Mouse (Mus musculus) cerebellum, postnatal 4 days (tissue): ENCODE data around the gene Rxrg.

ENCODE experiments used
- DNase-seq, 2 experiments: peaks; one replicate each; pipeline ENCODE4 v3.0.0; 2022; ENCODE audit warnings: low spot score in 2 of 2, mixed read lengths in 1 of 2

Gene Rxrg

DNA sequence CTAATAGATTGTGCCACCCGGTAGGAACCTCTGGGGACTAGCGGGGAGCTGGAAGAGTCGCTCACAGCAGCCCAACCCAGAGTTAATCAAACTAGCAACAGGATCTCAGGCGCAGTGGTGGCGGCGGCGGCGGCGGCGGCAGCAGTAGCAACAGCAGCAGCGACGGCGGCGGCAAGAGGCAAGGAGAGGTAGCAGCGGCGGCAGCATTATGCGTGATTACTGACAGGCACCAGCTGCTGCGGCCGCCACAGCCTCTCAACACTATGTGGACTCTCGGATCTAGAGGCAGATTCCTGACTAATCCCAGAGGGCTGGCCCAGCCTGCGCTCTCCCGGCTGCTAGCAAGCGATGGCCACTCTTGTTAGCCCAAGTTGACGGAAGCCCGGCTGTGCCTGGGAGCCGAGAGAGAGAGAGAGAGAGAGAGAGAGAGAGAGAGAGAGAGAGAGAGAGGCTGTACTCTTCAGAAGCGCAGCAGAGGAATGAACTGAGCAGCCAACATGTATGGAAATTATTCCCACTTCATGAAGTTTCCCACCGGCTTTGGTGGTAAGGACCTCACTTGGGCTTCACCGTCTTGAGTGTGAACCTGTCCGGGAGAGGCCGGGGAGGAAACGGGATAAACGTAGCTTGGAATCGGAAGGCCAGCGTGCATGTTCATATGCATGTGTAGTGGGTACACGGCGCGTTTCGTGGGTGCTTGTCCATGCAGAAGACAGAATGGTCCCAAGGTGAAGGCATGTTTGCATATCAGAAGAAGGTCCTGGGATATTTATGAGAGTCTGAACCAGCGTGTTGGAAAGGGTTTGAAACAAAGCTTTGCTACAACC, at the start of gene Rxrg:
Gene Rxrg, plus strand, starts transcription at position 130 of the 827 bp plus-strand sequence.
- peak in 1 of 2 experiments; percentile 49 for DNase-seq

- no peak for DNase-seq
Measured at GRCm38 (mm10) chr1:167549324-167549723, 48.9 kb upstream of the Rxrg start.

DNA sequence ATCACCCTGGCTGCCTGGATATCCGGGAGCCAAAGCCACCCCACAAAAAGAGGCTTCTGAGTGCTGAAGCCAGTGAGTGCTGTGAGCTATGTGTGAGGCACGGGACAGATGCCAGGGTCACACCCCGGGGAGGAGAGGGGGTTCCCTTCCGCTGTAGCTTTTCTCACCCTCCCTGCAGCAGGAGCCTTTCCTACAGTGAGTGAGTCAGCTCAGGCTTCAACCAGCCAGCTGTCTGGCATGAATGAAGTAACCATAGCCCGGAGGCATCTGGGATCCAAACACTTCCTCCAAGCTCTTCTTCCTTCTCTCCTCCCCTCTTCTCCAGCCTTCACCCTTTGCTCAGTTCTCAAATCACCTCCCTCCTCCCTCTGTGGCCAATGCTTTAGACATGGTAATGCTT, 46.6 kb upstream of the Rxrg start:
- peak in 1 of 2 experiments; percentile 6 for DNase-seq

DNA sequence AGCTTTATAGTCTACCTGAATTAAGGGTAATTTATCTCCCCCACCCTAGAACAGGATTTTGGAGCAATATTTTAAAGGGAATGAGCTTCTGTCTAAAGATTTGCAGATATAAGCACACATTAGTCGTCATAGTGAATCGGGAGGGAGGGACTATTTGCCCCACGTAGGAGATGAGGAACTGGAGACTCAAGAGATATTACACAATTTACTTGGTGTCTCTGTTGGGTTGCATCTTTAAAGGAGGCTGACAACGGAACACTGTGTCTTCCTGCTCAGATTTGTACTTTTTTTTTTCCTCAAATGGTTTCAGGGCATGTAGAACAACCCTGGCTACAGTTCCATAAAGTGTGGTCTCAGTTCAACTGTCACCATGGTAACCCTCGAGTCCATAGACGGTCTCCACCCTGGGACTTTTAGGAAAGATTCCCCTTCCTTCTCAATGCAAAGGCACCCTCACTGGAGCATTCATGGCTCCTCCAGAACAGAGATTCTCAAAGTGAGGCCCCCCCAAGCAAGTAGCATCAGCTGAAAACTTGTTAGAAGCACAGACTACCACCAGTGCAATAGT, 44.1 kb upstream of the Rxrg start:
- no peak for DNase-seq

GRCm38 (mm10) chr1:167566571-167566970, 31.6 kb upstream of the Rxrg start:
- DNase-seq: no peak

- DNase-seq: no peak
Measured at GRCm38 (mm10) chr1:167579131-167579530, 19.1 kb upstream of the Rxrg start.

DNA sequence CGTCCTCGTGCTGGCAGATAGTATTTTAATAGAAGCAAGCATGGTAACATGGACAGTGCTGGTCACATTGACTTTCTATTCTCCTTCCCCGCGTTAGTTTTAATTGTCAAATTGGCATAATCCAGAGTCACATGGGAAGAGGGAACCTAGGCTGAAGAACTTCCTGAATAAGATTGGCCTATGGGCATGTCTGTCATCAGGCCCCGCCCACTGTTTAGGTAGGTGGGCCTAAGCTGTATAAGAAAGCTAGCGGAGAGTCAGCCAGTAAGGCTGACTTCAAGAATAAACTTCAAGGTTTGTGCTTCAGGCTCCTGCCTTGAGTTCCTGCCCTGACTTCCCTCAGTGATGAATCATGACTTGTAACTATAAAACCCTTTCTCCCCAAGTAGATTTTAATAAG, 15.0 kb upstream of the Rxrg start:
- DNase-seq: no peak

- DNase-seq: no peak
Measured at GRCm38 (mm10) chr1:167583888-167584287, 14.3 kb upstream of the Rxrg start.

DNA sequence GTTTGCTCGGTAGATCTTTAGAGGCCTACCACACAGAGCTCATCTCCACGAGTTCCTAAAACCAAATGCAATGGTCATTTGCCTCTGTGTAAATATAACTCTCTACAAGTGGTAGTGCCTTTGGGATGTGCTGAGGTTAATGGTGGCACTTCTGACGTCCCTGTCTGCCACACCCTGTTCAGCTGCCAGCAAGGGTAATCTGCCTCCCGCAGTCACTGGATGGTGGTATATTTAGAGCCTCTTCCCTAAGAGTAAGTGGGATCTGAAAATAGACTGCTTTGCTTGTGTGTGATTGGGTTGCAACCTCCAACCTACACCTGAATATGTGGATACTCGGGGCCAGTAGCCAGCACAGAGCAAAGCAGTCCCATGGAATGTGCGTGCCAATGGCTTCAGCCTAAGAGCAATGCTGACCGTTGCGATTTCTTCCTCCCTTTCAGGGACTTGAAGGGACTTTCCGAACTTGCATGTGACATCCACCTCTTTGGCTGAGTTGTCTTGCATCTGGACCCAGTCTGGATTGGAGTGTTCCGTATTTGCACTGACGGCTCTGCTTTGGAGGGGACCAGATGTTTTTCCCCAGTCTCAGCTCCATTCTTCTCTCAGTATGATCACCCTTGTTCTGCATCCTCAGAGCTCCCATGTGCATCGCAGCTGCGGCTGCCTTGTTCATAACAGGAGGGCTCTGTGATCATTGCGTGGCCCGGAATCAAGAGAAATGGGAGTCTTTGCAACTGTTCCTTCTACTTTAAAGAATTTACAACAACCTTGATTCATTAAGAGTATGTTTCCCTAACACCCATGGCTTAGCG, 9.2 kb upstream of the Rxrg start:
- no peak for DNase-seq

GRCm38 (mm10) chr1:167592175-167592574, 6.0 kb upstream of the Rxrg start:
- no peak for DNase-seq

- DNase-seq: no peak
Measured at GRCm38 (mm10) chr1:167599211-167599735, 1.1 kb downstream of the Rxrg start.

- peak in 1 of 2 experiments; percentile 51 for DNase-seq
Measured at GRCm38 (mm10) chr1:167608201-167608741, 10.1 kb downstream of the Rxrg start.

DNA sequence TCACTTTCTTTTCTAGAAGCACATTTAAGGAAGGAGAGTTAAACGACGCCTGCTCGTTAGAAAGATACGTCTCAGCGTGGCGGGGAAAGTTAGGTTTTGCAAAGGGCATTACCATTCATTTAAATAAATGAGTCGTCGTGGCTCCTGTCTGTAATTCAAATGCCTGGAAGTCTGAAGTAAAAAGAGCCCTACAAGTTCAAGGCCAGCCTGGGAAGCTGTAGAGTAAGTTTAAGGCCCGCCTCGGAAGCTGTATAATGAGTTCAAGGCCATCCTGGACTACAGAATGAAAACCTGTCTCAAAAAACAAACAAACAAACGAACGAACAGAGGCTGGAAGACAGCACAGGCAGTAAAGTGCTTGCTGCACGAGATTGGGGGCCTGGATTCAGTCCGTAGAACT, 18.9 kb downstream of the Rxrg start:
- no peak for DNase-seq

- DNase-seq: peak in 1 of 2 experiments; percentile 22
Measured at GRCm38 (mm10) chr1:167617995-167618489, 19.9 kb downstream of the Rxrg start.

DNA sequence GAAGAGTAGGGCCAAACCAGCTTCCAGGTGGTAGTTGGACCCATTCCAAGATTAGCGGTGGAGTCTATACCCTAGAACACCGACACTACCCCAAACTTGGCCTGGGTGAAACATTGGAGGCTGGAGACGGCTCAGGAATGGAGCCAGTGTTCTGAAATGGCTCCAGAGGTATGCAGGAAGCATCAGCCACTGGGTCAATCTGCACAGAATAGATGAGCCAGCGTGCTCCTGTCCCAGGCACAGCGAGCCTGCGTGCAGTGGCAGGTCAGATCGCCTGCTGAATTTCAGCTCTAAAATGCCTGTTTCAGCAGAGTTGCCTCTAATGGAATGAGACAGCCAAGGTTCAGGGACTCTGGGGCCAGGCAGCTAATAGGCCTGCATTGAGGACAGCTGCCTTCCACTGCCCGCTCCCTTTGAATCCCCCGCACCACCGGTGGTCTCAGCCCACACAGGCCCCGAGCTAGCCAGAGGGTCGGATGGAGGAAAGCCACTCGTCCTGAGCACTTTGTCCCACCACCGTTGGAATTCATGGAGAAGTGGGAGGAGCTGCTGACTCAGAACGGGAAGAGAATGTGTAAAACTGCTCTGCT, 22.1 kb downstream of the Rxrg start:
- no peak for DNase-seq

- no peak for DNase-seq
Measured at GRCm38 (mm10) chr1:167625098-167625497, 26.9 kb downstream of the Rxrg start.

DNA sequence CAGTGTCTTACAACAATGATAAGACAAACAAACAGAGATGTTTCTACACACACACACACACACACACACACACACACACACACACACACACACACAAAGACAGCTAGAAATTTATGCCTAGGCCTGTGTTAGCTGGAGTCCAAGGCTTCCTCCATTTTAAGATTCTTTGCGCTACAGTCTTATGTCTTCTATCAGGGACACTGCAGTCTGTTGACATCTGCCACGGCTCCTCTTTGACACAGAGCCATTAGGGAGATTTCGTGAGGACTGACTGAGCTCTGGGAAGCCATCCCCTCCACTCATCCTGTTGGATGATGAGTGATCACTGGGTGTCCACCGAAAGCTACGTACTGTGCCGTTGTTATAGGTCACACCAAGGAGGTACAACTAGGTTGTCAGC, 33.6 kb downstream of the Rxrg start:
- no peak for DNase-seq

DNA sequence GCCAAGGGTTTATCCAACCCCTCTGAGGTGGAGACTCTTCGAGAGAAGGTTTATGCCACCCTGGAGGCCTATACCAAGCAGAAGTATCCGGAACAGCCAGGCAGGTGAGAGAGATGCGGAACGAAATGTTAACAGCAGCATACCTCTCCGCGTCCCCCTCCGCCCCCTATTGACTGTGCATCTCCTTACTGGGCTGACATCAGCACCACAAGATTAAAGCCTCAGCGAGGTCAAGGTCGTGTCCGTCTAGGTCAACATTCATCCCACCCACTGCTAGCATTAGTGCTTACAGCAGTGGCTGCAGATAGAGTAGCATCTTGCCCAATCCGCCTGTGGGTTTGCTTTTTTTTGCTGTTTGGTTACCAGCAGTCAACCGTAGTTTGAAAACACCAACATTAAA, 37.5 kb downstream of the Rxrg start:
- DNase-seq: no peak

- DNase-seq: peak; percentile 36 to 74
Measured at GRCm38 (mm10) chr1:167636948-167637347, 38.8 kb downstream of the Rxrg start.

DNA sequence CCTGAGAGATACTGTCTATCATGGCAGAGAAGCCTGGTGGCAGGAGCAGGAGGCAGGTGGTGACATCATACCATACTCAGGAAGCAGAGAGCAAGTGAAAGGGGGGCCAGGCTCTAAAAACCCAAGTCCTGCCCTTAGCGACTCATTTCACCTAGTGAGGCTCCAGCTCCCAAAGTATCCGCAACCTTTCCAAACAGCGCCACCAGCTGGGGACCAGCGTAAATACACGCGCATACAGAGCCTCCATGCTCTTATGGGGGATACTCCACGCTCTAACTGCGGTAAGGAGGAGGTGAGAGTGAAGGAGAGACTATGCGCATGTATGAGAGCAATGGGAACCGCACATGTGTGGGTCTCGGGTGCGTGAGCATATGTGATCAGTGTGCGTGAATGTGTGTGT, 39.9 kb downstream of the Rxrg start:
- peak; percentile 35 to 52 for DNase-seq

- DNase-seq: peak in 1 of 2 experiments; percentile 17
Measured at GRCm38 (mm10) chr1:167638901-167639300, 40.7 kb downstream of the Rxrg start.
